Mouse (Mus musculus): Measurements from ENCODE around the gene Hfe2. TPM values are rescaled to one million over a fixed set of nuclear protein-coding genes. Genes with fewer than 3 reads are reported as not detected.
A peak's percentile ranks its signal among the peaks of the same experiment; 100 is the strongest.

Gene Hfe2
- polyA plus RNA-seq, 1 experiment from 2014 or later: 1.3 TPM

- H3K36me3 ChIP-seq: no peaks in the 10 kb centered on the region
Observed at GRCm38 (mm10) chr3:96577566-96577965, 52.6 kb downstream of the Hfe2 start.

More at GRCm38 (mm10) chr3:96577566-96577965, 52.6 kb downstream of the Hfe2 start:
- DNase-seq (no peak), ATAC-seq (ENCODE audit: low read depth) (no peak)
- Histone ChIP-seq H3K4me2 (no peak overlapping the region), H3K4me3 (replicated peaks) (no peak overlapping the region), H3K9me3 (replicated peaks) (no peaks in the 10 kb centered on the region), H3K9ac (no peak overlapping the region), H3K27ac (peak overlapping the region; percentile 72), H3K27me3 (no peaks in the 10 kb centered on the region), H3K4me1 (replicated peaks) (peaks cover 67% of the 10 kb centered on the region)
- 59% methylated on average over 4 of the region's 4 CpGs for WGBS (ENCODE audit: insufficient replicate concordance)

Other genes starting within 250 kb of the Hfe2 start
- 3.0 and 4.6 TPM in 2 replicates for gene Fcgr1, start 231.2 kb upstream of the Hfe2 start, polyA plus RNA-seq (2015; fragmentation: Nextera tagmentation; extraction: Ambion mirVana)
- gene BC107364, start 72.9 kb upstream of the Hfe2 start, polyA plus RNA-seq (2015; fragmentation: Nextera tagmentation; extraction: Ambion mirVana): not detected in 2 replicates
- 29.7 and 29.9 TPM in 2 replicates for gene Txnip, start 32.8 kb downstream of the Hfe2 start, polyA plus RNA-seq (2015; fragmentation: Nextera tagmentation; extraction: Ambion mirVana)
- gene Gm16253, start 51.8 kb downstream of the Hfe2 start, polyA plus RNA-seq (2015; fragmentation: Nextera tagmentation; extraction: Ambion mirVana): 0.29 TPM in 1 of 2 replicates, not detected in the other
- gene Polr3gl, start 69.0 kb downstream of the Hfe2 start, polyA plus RNA-seq (2015; fragmentation: Nextera tagmentation; extraction: Ambion mirVana): 13.0 and 13.5 TPM in 2 replicates
- 0.12 and 0.14 TPM in 2 replicates for gene Ankrd34a, start 71.5 kb downstream of the Hfe2 start, polyA plus RNA-seq (2015; fragmentation: Nextera tagmentation; extraction: Ambion mirVana)
- 0.73 and 0.87 TPM in 2 replicates for gene Lix1l, start 76.0 kb downstream of the Hfe2 start, polyA plus RNA-seq (2015; fragmentation: Nextera tagmentation; extraction: Ambion mirVana)
- 78.8 and 87.7 TPM in 2 replicates for gene Rbm8a, start 104.8 kb downstream of the Hfe2 start, polyA plus RNA-seq (2015; fragmentation: Nextera tagmentation; extraction: Ambion mirVana)
- gene Pex11b, start 110.2 kb downstream of the Hfe2 start, polyA plus RNA-seq (2015; fragmentation: Nextera tagmentation; extraction: Ambion mirVana): 19.8 and 22.2 TPM in 2 replicates
- gene Gm42957, start 110.3 kb downstream of the Hfe2 start, polyA plus RNA-seq (2015; fragmentation: Nextera tagmentation; extraction: Ambion mirVana): 0.02 TPM in 1 of 2 replicates, not detected in the other
- gene Itga10, start 120.4 kb downstream of the Hfe2 start, polyA plus RNA-seq (2015; fragmentation: Nextera tagmentation; extraction: Ambion mirVana): 0.13 and 0.24 TPM in 2 replicates
- gene Ankrd35, start 145.0 kb downstream of the Hfe2 start, polyA plus RNA-seq (2015; fragmentation: Nextera tagmentation; extraction: Ambion mirVana): 0.38 and 0.59 TPM in 2 replicates
- 6.1 and 8.5 TPM in 2 replicates for gene Pias3, start 171.2 kb downstream of the Hfe2 start, polyA plus RNA-seq (2015; fragmentation: Nextera tagmentation; extraction: Ambion mirVana)
- 0.94 and 1.0 TPM in 2 replicates for gene Nudt17, start 183.4 kb downstream of the Hfe2 start, polyA plus RNA-seq (2015; fragmentation: Nextera tagmentation; extraction: Ambion mirVana)
- gene Polr3c, start 202.5 kb downstream of the Hfe2 start, polyA plus RNA-seq (2015; fragmentation: Nextera tagmentation; extraction: Ambion mirVana): 25.5 and 27.6 TPM in 2 replicates
- 29.7 and 36.5 TPM in 2 replicates for gene Rnf115, start 202.5 kb downstream of the Hfe2 start, polyA plus RNA-seq (2015; fragmentation: Nextera tagmentation; extraction: Ambion mirVana)

Data from liver, embryonic 13.5 days (tissue).